Mouse (Mus musculus) midbrain, embryonic 12.5 days (tissue): Measurements from ENCODE around the gene Ptpn23. TPM values are rescaled to one million over a fixed set of nuclear protein-coding genes. Genes with fewer than 3 reads are reported as not detected.

Experiments used
- ATAC-seq: fragments of 200-750 bp; cut with Nextera tagmentation; 2 replicates; pipeline ENCODE4 v1.8.0; 2017; ENCODE audit warnings: low read depth, moderate TSS enrichment, moderate library complexity; ENCODE audit not compliant: low FRiP score
- H3K27ac ChIP-seq: fragments of 300-500 bp; sonication (generic); replicated peaks from 2 replicates; pipeline ENCODE4 v1.5.1; 2016; ENCODE audit warnings: mild to moderate bottlenecking
- H3K27me3 ChIP-seq: fragments of 300-500 bp; sonication (generic); 2 replicates; pipeline ENCODE4 v1.6.1; 2016; ENCODE audit warnings: mild to moderate bottlenecking
- H3K36me3 ChIP-seq: fragments of 300-500 bp; sonication (generic); 2 replicates; pipeline ENCODE4 v1.6.1; 2016
- H3K4me1 ChIP-seq: fragments of 300-500 bp; sonication (generic); 2 replicates; pipeline ENCODE4 v1.6.1; 2016
- H3K4me2 ChIP-seq: fragments of 300-500 bp; sonication (generic); replicated peaks from 2 replicates; pipeline ENCODE4 v1.6.1; 2016; ENCODE audit warnings: mild to moderate bottlenecking, moderate library complexity
- H3K4me3 ChIP-seq: fragments of 300-500 bp; sonication (generic); 2 replicates; pipeline ENCODE4 v1.5.1; 2016; ENCODE audit warnings: mild to moderate bottlenecking
- H3K9ac ChIP-seq: fragments of 300-500 bp; sonication (generic); replicated peaks from 2 replicates; pipeline ENCODE4 v1.6.1; 2016; ENCODE audit warnings: mild to moderate bottlenecking, moderate library complexity
- H3K9me3 ChIP-seq: fragments of 300-500 bp; sonication (generic); 2 replicates; pipeline ENCODE4 v1.6.1; 2016; ENCODE audit warnings: mild to moderate bottlenecking
- WGBS: fragments of 180-500 bp; shearing (Covaris S2); methylation state at CpG from one replicate; pipeline ENCODE4 v1.1.7; 2016; 5-methylcytosine and 5-hydroxymethylcytosine counted together
- polyA plus RNA-seq: library from polyadenylated mRNA; unstranded; fragments of >200 nt; fragmentation: Nextera tagmentation; extraction: Ambion mirVana; gene quantifications from 2 replicates; pipeline ENCODE4 v1.2.1, GENCODE M21; 2016

The Ptpn23 gene
- 18.2 and 21.5 TPM in 2 replicates for polyA plus RNA-seq

- H3K4me3 ChIP-seq, result peak within 1 kb of the TSS; percentile 58
- peak; percentile 94 for ATAC-seq
- WGBS, result under 1% methylated on average over 38 of the region's 39 CpGs
Observed at GRCm38 (mm10) chr9:110408099-110408773, at the start of gene Ptpn23. Ptpn23 (minus strand) TSS chr9:110408213.

GRCm38 (mm10) chr9:110452523-110452922 lies 44.5 kb upstream of the Ptpn23 start:
- Histone ChIP-seq H3K27me3 (no peaks in the 10 kb centered on the region), H3K9me3 (no peaks in the 10 kb centered on the region), H3K27ac (no peak overlapping the region), H3K9ac (no peak overlapping the region), H3K36me3 (peaks cover 9% of the 10 kb centered on the region), H3K4me2 (no peak overlapping the region), H3K4me1 (peaks cover 3% of the 10 kb centered on the region; the same call in 1 of the 2 replicates), H3K4me3 (no peak overlapping the region)
- WGBS, result 86% methylated on average over 3 of the region's 3 CpGs
- no peak for ATAC-seq

More at GRCm38 (mm10) chr9:110408099-110408773, at the start of gene Ptpn23:
- Histone ChIP-seq H3K4me1 (peaks cover 20% of the 10 kb centered on the region), H3K9me3 (no peaks in the 10 kb centered on the region), H3K36me3 (0 out of 2 replicates have a peak, but pooled peaks cover 3% of the 10 kb centered on the region), H3K27ac (peak within 1 kb of the TSS; percentile 81), H3K27me3 (no peaks in the 10 kb centered on the region), H3K9ac (peak within 1 kb of the TSS; percentile 89), H3K4me2 (peak within 1 kb of the TSS; percentile 90)

- peaks cover 3% of the 10 kb centered on the region; the same call in 1 of the 2 replicates for H3K4me1 ChIP-seq
- no peak overlapping the region for H3K27ac ChIP-seq
- H3K27me3 ChIP-seq, result no peaks in the 10 kb centered on the region
- H3K4me2 ChIP-seq, result no peak overlapping the region
- H3K9me3 ChIP-seq, result no peaks in the 10 kb centered on the region
- H3K36me3 ChIP-seq, result peaks cover 13% of the 10 kb centered on the region
- WGBS, result 26% methylated on average over 11 of the region's 11 CpGs
- H3K9ac ChIP-seq, result no peak overlapping the region
- H3K4me3 ChIP-seq, result no peak overlapping the region
- peak; percentile 68 for ATAC-seq
Observed at GRCm38 (mm10) chr9:110448857-110449617, 41.0 kb upstream of the Ptpn23 start.

GRCm38 (mm10) chr9:110448356-110448755 lies 40.3 kb upstream of the Ptpn23 start:
- Histone ChIP-seq H3K36me3 (peaks cover 17% of the 10 kb centered on the region), H3K4me2 (no peak overlapping the region), H3K4me1 (peaks cover 3% of the 10 kb centered on the region; the same call in 1 of the 2 replicates), H3K27me3 (no peaks in the 10 kb centered on the region), H3K27ac (no peak overlapping the region), H3K9ac (no peak overlapping the region), H3K9me3 (no peaks in the 10 kb centered on the region), H3K4me3 (no peak overlapping the region)
- no peak for ATAC-seq
- WGBS, result 82% methylated on average over 15 of the region's 15 CpGs

GRCm38 (mm10) chr9:110440559-110440958 lies 32.5 kb upstream of the Ptpn23 start:
- Histone ChIP-seq H3K36me3 (peaks cover 30% of the 10 kb centered on the region), H3K9me3 (no peaks in the 10 kb centered on the region)
- ATAC-seq, result no peak

GRCm38 (mm10) chr9:110440049-110440448 lies 32.0 kb upstream of the Ptpn23 start:
- H3K27me3 ChIP-seq, result no peaks in the 10 kb centered on the region
- WGBS, result 82% methylated on average over 2 of the region's 5 CpGs
- H3K4me2 ChIP-seq, result no peak overlapping the region
- no peak overlapping the region for H3K27ac ChIP-seq
- no peak overlapping the region for H3K9ac ChIP-seq
- H3K4me1 ChIP-seq, result no peaks in the 10 kb centered on the region
- ATAC-seq, result no peak
- H3K9me3 ChIP-seq, result no peaks in the 10 kb centered on the region
- H3K36me3 ChIP-seq, result peaks cover 35% of the 10 kb centered on the region
- H3K4me3 ChIP-seq, result no peak overlapping the region

More at GRCm38 (mm10) chr9:110440559-110440958, 32.5 kb upstream of the Ptpn23 start:
- 93% methylated on average over 6 of the region's 6 CpGs for WGBS
- Histone ChIP-seq H3K4me2 (no peak overlapping the region), H3K4me3 (no peak overlapping the region), H3K27me3 (no peaks in the 10 kb centered on the region), H3K27ac (no peak overlapping the region), H3K9ac (no peak overlapping the region), H3K4me1 (no peaks in the 10 kb centered on the region)

GRCm38 (mm10) chr9:110436041-110436440 lies 28.0 kb upstream of the Ptpn23 start:
- Histone ChIP-seq H3K27ac (no peak overlapping the region), H3K4me1 (no peaks in the 10 kb centered on the region), H3K9ac (no peak overlapping the region), H3K4me3 (no peak overlapping the region), H3K9me3 (no peaks in the 10 kb centered on the region), H3K4me2 (no peak overlapping the region), H3K36me3 (peaks cover 40% of the 10 kb centered on the region), H3K27me3 (no peaks in the 10 kb centered on the region)
- no peak for ATAC-seq
- 96% methylated on average over 11 of the region's 11 CpGs for WGBS

- H3K9ac ChIP-seq, result no peak overlapping the region
- 84% methylated on average over 2 of the region's 2 CpGs for WGBS
- peaks cover 58% of the 10 kb centered on the region for H3K36me3 ChIP-seq
- H3K4me2 ChIP-seq, result no peak overlapping the region
- H3K27me3 ChIP-seq, result no peaks in the 10 kb centered on the region
- no peak overlapping the region for H3K27ac ChIP-seq
- no peak for ATAC-seq
- H3K4me3 ChIP-seq, result no peak overlapping the region
- H3K9me3 ChIP-seq, result no peaks in the 10 kb centered on the region
- H3K4me1 ChIP-seq, result no peaks in the 10 kb centered on the region
Observed at GRCm38 (mm10) chr9:110433045-110433444, 25.0 kb upstream of the Ptpn23 start.

GRCm38 (mm10) chr9:110431241-110431640 lies 23.2 kb upstream of the Ptpn23 start:
- Histone ChIP-seq H3K4me2 (no peak overlapping the region), H3K36me3 (peaks cover 51% of the 10 kb centered on the region), H3K4me1 (no peaks in the 10 kb centered on the region), H3K27me3 (no peaks in the 10 kb centered on the region), H3K9ac (no peak overlapping the region), H3K27ac (no peak overlapping the region), H3K4me3 (no peak overlapping the region), H3K9me3 (no peaks in the 10 kb centered on the region)
- no peak for ATAC-seq
- 77% methylated on average over 8 of the region's 8 CpGs for WGBS

- 92% methylated on average over 12 of the region's 12 CpGs for WGBS
- no peaks in the 10 kb centered on the region for H3K4me1 ChIP-seq
Observed at GRCm38 (mm10) chr9:110419511-110420112, 11.6 kb upstream of the Ptpn23 start, which contains the start of gene Ngp. Ngp (plus strand) TSS chr9:110419747.

GRCm38 (mm10) chr9:110413785-110414184 lies 5.8 kb upstream of the Ptpn23 start:
- H3K4me1 ChIP-seq, result peaks cover 2% of the 10 kb centered on the region; the same call in 1 of the 2 replicates

More at GRCm38 (mm10) chr9:110419511-110420112, 11.6 kb upstream of the Ptpn23 start, which contains the start of gene Ngp:
- Histone ChIP-seq H3K9ac (no peak within 1 kb of the TSS), H3K4me2 (no peak within 1 kb of the TSS), H3K9me3 (no peaks in the 10 kb centered on the region), H3K27ac (no peak within 1 kb of the TSS), H3K27me3 (no peaks in the 10 kb centered on the region), H3K36me3 (no peaks in the 10 kb centered on the region), H3K4me3 (no peak within 1 kb of the TSS)
- no peak for ATAC-seq

GRCm38 (mm10) chr9:110412926-110413325 lies 4.9 kb upstream of the Ptpn23 start:
- H3K9ac ChIP-seq, result no peak overlapping the region
- no peak overlapping the region for H3K4me3 ChIP-seq
- ATAC-seq, result no peak
- no peaks in the 10 kb centered on the region for H3K9me3 ChIP-seq
- peaks cover 5% of the 10 kb centered on the region; the same call in 1 of the 2 replicates for H3K4me1 ChIP-seq
- WGBS, result 90% methylated on average over 7 of the region's 7 CpGs
- H3K4me2 ChIP-seq, result no peak overlapping the region
- no peaks in the 10 kb centered on the region for H3K36me3 ChIP-seq
- no peaks in the 10 kb centered on the region for H3K27me3 ChIP-seq
- no peak overlapping the region for H3K27ac ChIP-seq

More at GRCm38 (mm10) chr9:110413785-110414184, 5.8 kb upstream of the Ptpn23 start:
- Histone ChIP-seq H3K27me3 (no peaks in the 10 kb centered on the region), H3K4me2 (no peak overlapping the region), H3K4me3 (no peak overlapping the region), H3K36me3 (no peaks in the 10 kb centered on the region), H3K9ac (no peak overlapping the region), H3K27ac (no peak overlapping the region), H3K9me3 (no peaks in the 10 kb centered on the region)
- no peak for ATAC-seq
- WGBS, result 53% methylated on average over 9 of the region's 9 CpGs
